Mouse (Mus musculus) E14TG2a.4 (cell line): ENCODE results near the gene Slc25a19.

Experiments used
- H3K27me3 ChIP-seq: 2 replicates; pipeline ENCODE4 v1.6.1; 2014; ENCODE audit warnings: low read length, control low read depth; ENCODE audit not compliant: insufficient read depth
- H3K36me3 ChIP-seq: 2 replicates; pipeline ENCODE4 v1.6.1; 2014; ENCODE audit warnings: low read length, control low read depth; ENCODE audit not compliant: insufficient read depth
- H3K4me1 ChIP-seq: replicated peaks from 2 replicates; pipeline ENCODE4 v1.6.1; 2014; ENCODE audit warnings: low read depth, low read length, control low read depth
- H3K4me3 ChIP-seq: replicated peaks from 2 replicates; pipeline ENCODE4 v1.5.1; 2014; ENCODE audit warnings: mild to moderate bottlenecking, low read length
- H3K9me3 ChIP-seq: 2 replicates; pipeline ENCODE4 v1.6.1; 2014; ENCODE audit warnings: low read length, control low read depth
- CTCF ChIP-seq: conservative IDR thresholded peaks from 2 replicates; pipeline ENCODE4 v1.5.1; 2014; ENCODE audit warnings: low read length
- NANOG ChIP-seq: IDR thresholded peaks from 2 replicates; pipeline ENCODE4 v1.6.1; 2014; ENCODE audit warnings: borderline replicate concordance, low read length, mixed read lengths
- POU5F1 ChIP-seq: IDR thresholded peaks from 2 replicates; pipeline ENCODE4 v1.6.1; 2014; ENCODE audit warnings: low read length, borderline replicate concordance

The Slc25a19 gene

GRCm38 (mm10) chr11:115612059-115612409 is 16.1 kb downstream of the Slc25a19 start:
- Histone ChIP-seq H3K4me1 (peaks cover 85% of the 10 kb centered on the region), H3K4me3 (peak overlapping the region; percentile 91), H3K36me3 (peaks cover 68% of the 10 kb centered on the region), H3K9me3 (no peaks in the 10 kb centered on the region), H3K27me3 (no peaks in the 10 kb centered on the region)
- TF ChIP-seq POU5F1 (no peak), NANOG (no peak), CTCF (no peak)

GRCm38 (mm10) chr11:115611173-115611572 is 16.9 kb downstream of the Slc25a19 start:
- TF ChIP-seq POU5F1, result no peak
- no peak for TF ChIP-seq NANOG
- TF ChIP-seq CTCF, result no peak
- H3K36me3 ChIP-seq, result peaks cover 76% of the 10 kb centered on the region
- H3K9me3 ChIP-seq, result no peaks in the 10 kb centered on the region
- H3K4me3 ChIP-seq, result peak overlapping the region; percentile 91
- no peaks in the 10 kb centered on the region for H3K27me3 ChIP-seq
- H3K4me1 ChIP-seq, result peaks cover 85% of the 10 kb centered on the region

- H3K27me3 ChIP-seq, result no peaks in the 10 kb centered on the region
- H3K36me3 ChIP-seq, result peaks cover 81% of the 10 kb centered on the region
- H3K4me1 ChIP-seq, result peaks cover 85% of the 10 kb centered on the region
- H3K9me3 ChIP-seq, result no peaks in the 10 kb centered on the region
- H3K4me3 ChIP-seq, result peak overlapping the region; percentile 46
- TF ChIP-seq POU5F1 (no peak), CTCF (no peak), NANOG (no peak)
These were observed 18.5 kb downstream of the Slc25a19 start for GRCm38 (mm10) chr11:115609576-115609975.

- Histone ChIP-seq H3K4me1 (peaks cover 77% of the 10 kb centered on the region), H3K27me3 (no peaks in the 10 kb centered on the region), H3K4me3 (peak overlapping the region; percentile 46), H3K9me3 (no peaks in the 10 kb centered on the region), H3K36me3 (peaks cover 74% of the 10 kb centered on the region)
- TF ChIP-seq CTCF (no peak), POU5F1 (no peak), NANOG (no peak)
These were observed 19.4 kb downstream of the Slc25a19 start for GRCm38 (mm10) chr11:115608421-115609399.

- Histone ChIP-seq H3K36me3 (peaks cover 78% of the 10 kb centered on the region), H3K27me3 (no peaks in the 10 kb centered on the region), H3K9me3 (no peaks in the 10 kb centered on the region), H3K4me1 (peaks cover 78% of the 10 kb centered on the region), H3K4me3 (no peak overlapping the region)
- no peak for TF ChIP-seq NANOG
- TF ChIP-seq CTCF, result no peak
- no peak for TF ChIP-seq POU5F1
These were observed 21.4 kb downstream of the Slc25a19 start for GRCm38 (mm10) chr11:115606733-115607132.

- Histone ChIP-seq H3K4me3 (peak overlapping the region; percentile 99), H3K4me1 (peaks cover 81% of the 10 kb centered on the region), H3K27me3 (no peaks in the 10 kb centered on the region), H3K36me3 (peaks cover 76% of the 10 kb centered on the region), H3K9me3 (no peaks in the 10 kb centered on the region)
- TF ChIP-seq POU5F1 (no peak), NANOG (no peak), CTCF (no peak)
These were observed 23.8 kb downstream of the Slc25a19 start for GRCm38 (mm10) chr11:115604304-115604696.

GRCm38 (mm10) chr11:115603476-115604303 is 24.4 kb downstream of the Slc25a19 start, which contains the start of the genes Mrps7 and Gga3:
TSS of gene Mrps7 (plus strand) at chr11:115603925.
TSS of gene Gga3 (minus strand) at chr11:115604051.
- H3K4me3 ChIP-seq, result peak within 1 kb of the TSS; percentile 99
- TF ChIP-seq POU5F1 (no peak), CTCF (no peak), NANOG (no peak)
- no peaks in the 10 kb centered on the region for H3K9me3 ChIP-seq
- peaks cover 81% of the 10 kb centered on the region for H3K4me1 ChIP-seq
- H3K36me3 ChIP-seq, result peaks cover 75% of the 10 kb centered on the region
- no peaks in the 10 kb centered on the region for H3K27me3 ChIP-seq

GRCm38 (mm10) chr11:115603128-115603475 is 25.0 kb downstream of the Slc25a19 start:
- Histone ChIP-seq H3K36me3 (peaks cover 75% of the 10 kb centered on the region), H3K4me3 (peak overlapping the region; percentile 99), H3K9me3 (no peaks in the 10 kb centered on the region), H3K4me1 (peaks cover 80% of the 10 kb centered on the region), H3K27me3 (no peaks in the 10 kb centered on the region)
- TF ChIP-seq POU5F1, result no peak
- TF ChIP-seq CTCF, result no peak
- TF ChIP-seq NANOG, result no peak

- no peak overlapping the region for H3K4me3 ChIP-seq
- H3K36me3 ChIP-seq, result peaks cover 75% of the 10 kb centered on the region
- no peaks in the 10 kb centered on the region for H3K27me3 ChIP-seq
- TF ChIP-seq CTCF (no peak), POU5F1 (no peak), NANOG (no peak)
- peaks cover 81% of the 10 kb centered on the region for H3K4me1 ChIP-seq
- no peaks in the 10 kb centered on the region for H3K9me3 ChIP-seq
These were observed 26.9 kb downstream of the Slc25a19 start for GRCm38 (mm10) chr11:115601174-115601573.
